In the genomic region with DNA sequence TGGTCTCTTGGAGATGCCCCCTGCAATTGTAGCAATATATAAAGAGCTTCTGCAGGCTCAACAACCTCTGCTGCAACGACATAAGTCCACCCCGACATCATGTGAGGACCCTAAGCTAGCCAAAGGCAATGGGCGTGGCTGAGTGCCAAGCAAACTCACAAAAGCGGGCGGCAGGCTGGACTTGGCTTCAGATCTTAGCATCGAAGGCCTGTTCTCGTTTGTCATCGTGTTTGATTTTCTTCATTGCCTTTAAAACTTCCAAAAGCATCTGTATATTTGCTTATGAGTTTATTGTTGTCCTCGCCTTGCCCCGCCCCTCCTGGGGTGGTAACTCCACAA, we compare ENCODE assay signal across 17 mouse cellular contexts. TPM values are rescaled to one million over a fixed set of nuclear protein-coding genes. Genes with fewer than 3 reads are reported as not detected.
DNase-seq lines count a peak whose midpoint lies in the region; ATAC-seq and TF ChIP-seq lines count a peak whose summit lies in the region.
"Had no signal": no experiment of that assay in that cellular context is flagged by ENCODE, and none has a peak within 500 bp of the region (broad histone marks: within the 10 kb centered on the region; RNA-seq: fewer than 3 reads in every experiment).

No protein-coding gene starts in this region.

- 72% methylated on average over 10 of the region's 10 CpGs for WGBS in forebrain, embryonic 14.5 days
- WGBS in forebrain, embryonic 12.5 days = 84% methylated on average over 10 of the region's 10 CpGs
- WGBS in hindbrain, postnatal 0 days = 64% methylated on average over 10 of the region's 10 CpGs
- 84% methylated on average over 10 of the region's 10 CpGs for WGBS in hindbrain, embryonic 11.5 days
- 88% methylated on average over 10 of the region's 10 CpGs for WGBS in midbrain, embryonic 11.5 days
- 82% methylated on average over 10 of the region's 10 CpGs for WGBS in midbrain, embryonic 16.5 days

- no peak overlapping the region for H3K9ac ChIP-seq in forebrain, embryonic 14.5 days (ENCODE audit: low read length)
- no peak overlapping the region for H3K9ac ChIP-seq in forebrain, embryonic 12.5 days
- no peak overlapping the region for H3K9ac ChIP-seq in hindbrain, postnatal 0 days (replicated peaks; ENCODE audit: low read length)
- H3K9ac ChIP-seq in hindbrain, embryonic 11.5 days (ENCODE audit: low read depth, low read length) = no peak overlapping the region
- H3K9ac ChIP-seq in midbrain, embryonic 11.5 days (ENCODE audit: low read length) = no peak overlapping the region
- no peak overlapping the region for H3K9ac ChIP-seq in midbrain, embryonic 16.5 days (ENCODE audit: low read depth, low read length)
- H3K9ac ChIP-seq: embryonic facial prominence, embryonic 12.5 days; forebrain, embryonic 13.5 days; heart, embryonic 15.5 days; hindbrain, embryonic 15.5 days had no signal

- no peaks in the 10 kb centered on the region for H3K36me3 ChIP-seq in forebrain, embryonic 14.5 days (ENCODE audit: control insufficient read depth, insufficient read depth, low read length)
- no peaks in the 10 kb centered on the region for H3K36me3 ChIP-seq in forebrain, embryonic 12.5 days (replicated peaks)
- H3K36me3 ChIP-seq in hindbrain, postnatal 0 days (ENCODE audit: insufficient read depth, low read length) = no peaks in the 10 kb centered on the region
- no peaks in the 10 kb centered on the region for H3K36me3 ChIP-seq in hindbrain, embryonic 11.5 days (ENCODE audit: control insufficient read depth, insufficient read depth, low read length)
- H3K36me3 ChIP-seq in midbrain, embryonic 11.5 days (ENCODE audit: control insufficient read depth, insufficient read depth, low read length) = no peaks in the 10 kb centered on the region
- no peaks in the 10 kb centered on the region for H3K36me3 ChIP-seq in midbrain, embryonic 16.5 days (ENCODE audit: control insufficient read depth, insufficient read depth, low read length)
- H3K36me3 ChIP-seq: embryonic facial prominence, embryonic 12.5 days; heart, embryonic 10.5 days; heart, embryonic 15.5 days; hindbrain, embryonic 15.5 days had no signal

- no peak for TF ChIP-seq POLR2A in brain, embryonic 14.5 days (IDR thresholded peaks at IDR 0.05; ENCODE audit: borderline replicate concordance, extremely low read depth, insufficient read depth, insufficient read length, poor library complexity, severe bottlenecking)

- ATAC-seq in forebrain, embryonic 14.5 days = no peak
- ATAC-seq in forebrain, embryonic 12.5 days (ENCODE audit: low FRiP score) = no peak
- ATAC-seq in hindbrain, postnatal 0 days = 0 out of 2 replicates have a peak, but pooled peaks have one; percentile 24
- ATAC-seq in hindbrain, embryonic 11.5 days (ENCODE audit: low FRiP score) = no peak
- ATAC-seq in midbrain, embryonic 11.5 days (ENCODE audit: low FRiP score) = no peak
- ATAC-seq in midbrain, embryonic 16.5 days = no peak
- ATAC-seq: forebrain, embryonic 13.5 days had no signal

- no peak overlapping the region for H3K27ac ChIP-seq in forebrain, embryonic 14.5 days (ENCODE audit: low read depth, low read length)
- no peak overlapping the region for H3K27ac ChIP-seq in forebrain, embryonic 12.5 days
- H3K27ac ChIP-seq in hindbrain, postnatal 0 days = peak overlapping the region; percentile 48; the same call in 1 of the 2 replicates
- H3K27ac ChIP-seq in hindbrain, embryonic 11.5 days (ENCODE audit: low read depth, low read length) = no peak overlapping the region
- H3K27ac ChIP-seq in midbrain, embryonic 11.5 days (ENCODE audit: low read depth, low read length) = no peak overlapping the region
- H3K27ac ChIP-seq in midbrain, embryonic 16.5 days (ENCODE audit: low read length) = no peak overlapping the region
- H3K27ac ChIP-seq: embryonic facial prominence, embryonic 12.5 days; forebrain, embryonic 13.5 days; heart, embryonic 10.5 days; heart, embryonic 15.5 days; hindbrain, embryonic 15.5 days had no signal

- no peak overlapping the region for H3K4me2 ChIP-seq in forebrain, embryonic 14.5 days (ENCODE audit: low read length)
- H3K4me2 ChIP-seq in forebrain, embryonic 12.5 days = no peak overlapping the region
- H3K4me2 ChIP-seq in hindbrain, postnatal 0 days (ENCODE audit: low read depth, low read length) = no peak overlapping the region
- H3K4me2 ChIP-seq in hindbrain, embryonic 11.5 days (replicated peaks; ENCODE audit: low read depth, low read length) = no peak overlapping the region
- no peak overlapping the region for H3K4me2 ChIP-seq in midbrain, embryonic 11.5 days
- H3K4me2 ChIP-seq in midbrain, embryonic 16.5 days (ENCODE audit: low read length) = no peak overlapping the region
- H3K4me2 ChIP-seq: embryonic facial prominence, embryonic 12.5 days; forebrain, embryonic 13.5 days; heart, embryonic 15.5 days; hindbrain, embryonic 15.5 days had no signal

- H3K9me3 ChIP-seq in forebrain, embryonic 14.5 days (replicated peaks; ENCODE audit: control insufficient read depth, low read length) = no peaks in the 10 kb centered on the region
- no peaks in the 10 kb centered on the region for H3K9me3 ChIP-seq in forebrain, embryonic 12.5 days
- H3K9me3 ChIP-seq in hindbrain, postnatal 0 days (ENCODE audit: low read length) = no peaks in the 10 kb centered on the region
- H3K9me3 ChIP-seq in hindbrain, embryonic 11.5 days (ENCODE audit: control insufficient read depth, low read length) = no peaks in the 10 kb centered on the region
- no peaks in the 10 kb centered on the region for H3K9me3 ChIP-seq in midbrain, embryonic 11.5 days (ENCODE audit: control insufficient read depth, low read length)
- no peaks in the 10 kb centered on the region for H3K9me3 ChIP-seq in midbrain, embryonic 16.5 days (replicated peaks; ENCODE audit: control insufficient read depth, low read length, poor library complexity, severe bottlenecking)
- H3K9me3 ChIP-seq: embryonic facial prominence, embryonic 12.5 days; forebrain, embryonic 13.5 days; heart, embryonic 10.5 days; heart, embryonic 15.5 days; hindbrain, embryonic 15.5 days had no signal

- H3K4me3 ChIP-seq in forebrain, embryonic 14.5 days (ENCODE audit: low read depth, low read length) = no peak overlapping the region
- no peak overlapping the region for H3K4me3 ChIP-seq in forebrain, embryonic 12.5 days (replicated peaks)
- no peak overlapping the region for H3K4me3 ChIP-seq in hindbrain, postnatal 0 days (ENCODE audit: low read length)
- no peak overlapping the region for H3K4me3 ChIP-seq in hindbrain, embryonic 11.5 days (ENCODE audit: low read depth, low read length)
- no peak overlapping the region for H3K4me3 ChIP-seq in midbrain, embryonic 11.5 days (ENCODE audit: low read depth, low read length)
- H3K4me3 ChIP-seq in midbrain, embryonic 16.5 days (ENCODE audit: low read depth, low read length) = no peak overlapping the region
- H3K4me3 ChIP-seq: embryonic facial prominence, embryonic 12.5 days; forebrain, embryonic 13.5 days; heart, embryonic 10.5 days; heart, embryonic 15.5 days; hindbrain, embryonic 15.5 days had no signal

- no peak for TF ChIP-seq CTCF in hindbrain, postnatal 0 days (IDR thresholded peaks at IDR 0.05; ENCODE audit: low read depth)
- TF ChIP-seq CTCF in brain, embryonic 14.5 days (IDR thresholded peaks at IDR 0.05; ENCODE audit: borderline replicate concordance, extremely low read depth, insufficient read depth, insufficient read length) = no peak

- no peaks in the 10 kb centered on the region for H3K27me3 ChIP-seq in forebrain, embryonic 14.5 days (replicated peaks; ENCODE audit: control insufficient read depth, insufficient read depth, low read length)
- H3K27me3 ChIP-seq in forebrain, embryonic 12.5 days = no peaks in the 10 kb centered on the region
- H3K27me3 ChIP-seq in hindbrain, postnatal 0 days (ENCODE audit: insufficient read depth, low read length) = no peaks in the 10 kb centered on the region
- H3K27me3 ChIP-seq in hindbrain, embryonic 11.5 days (ENCODE audit: control insufficient read depth, insufficient read depth, low read length) = no peaks in the 10 kb centered on the region
- H3K27me3 ChIP-seq in midbrain, embryonic 11.5 days (ENCODE audit: control insufficient read depth, insufficient read depth, low read length) = no peaks in the 10 kb centered on the region
- no peaks in the 10 kb centered on the region for H3K27me3 ChIP-seq in midbrain, embryonic 16.5 days (ENCODE audit: control insufficient read depth, insufficient read depth, low read depth, low read length)
- H3K27me3 ChIP-seq: embryonic facial prominence, embryonic 12.5 days; forebrain, embryonic 13.5 days; heart, embryonic 15.5 days; hindbrain, embryonic 15.5 days had no signal

- peak; percentile 12 for DNase-seq in forebrain, embryonic 14.5 days (ENCODE audit: low spot score)
- peak; percentile 53 for DNase-seq in hindbrain, postnatal 0 days (ENCODE audit: low spot score)
- no peak for DNase-seq in hindbrain, embryonic 11.5 days (ENCODE audit: low spot score)
- DNase-seq in midbrain, embryonic 11.5 days (ENCODE audit: low spot score, missing footprints) = peak; percentile 12
- DNase-seq in brain, embryonic 14.5 days (ENCODE audit: low read depth) = peak; percentile 29
- no peak for DNase-seq in embryo, embryonic 10 days (ENCODE audit: low spot score)
- DNase-seq: adrenal gland, adult 2 months; adrenal gland, postnatal 25 days; gastrocnemius, postnatal 36 days; kidney, adult 11 months had no signal

- H3K4me1 ChIP-seq in forebrain, embryonic 14.5 days (ENCODE audit: control insufficient read depth, insufficient read depth, low read length) = no peaks in the 10 kb centered on the region
- H3K4me1 ChIP-seq in forebrain, embryonic 12.5 days = no peaks in the 10 kb centered on the region
- H3K4me1 ChIP-seq in hindbrain, postnatal 0 days (ENCODE audit: insufficient read depth, low read length) = no peaks in the 10 kb centered on the region
- no peaks in the 10 kb centered on the region for H3K4me1 ChIP-seq in hindbrain, embryonic 11.5 days (replicated peaks; ENCODE audit: control insufficient read depth, insufficient read depth, low read length)
- H3K4me1 ChIP-seq in midbrain, embryonic 11.5 days (ENCODE audit: control insufficient read depth, insufficient read depth, low read length) = no peaks in the 10 kb centered on the region
- H3K4me1 ChIP-seq in midbrain, embryonic 16.5 days (ENCODE audit: control insufficient read depth, insufficient read depth, low read length) = peaks cover 2% of the 10 kb centered on the region; the same call in 1 of the 2 replicates
- H3K4me1 ChIP-seq: forebrain, embryonic 13.5 days; hindbrain, embryonic 15.5 days had no signal

RNA-seq across cellular contexts. Expression of gene Ttpal, which starts 18.1 kb away (rescaled TPM):
- 44.8 and 46.7 TPM in 2 replicates for polyA plus RNA-seq in forebrain, embryonic 14.5 days (2014; fragmentation: Nextera tagmentation; extraction: Ambion mirVana)
- polyA plus RNA-seq in forebrain, embryonic 12.5 days (2016; fragmentation: Nextera tagmentation; extraction: Ambion mirVana) = 49.4 and 49.8 TPM in 2 replicates
- total RNA-seq in hindbrain, postnatal 0 days (2014; rRNA removed) = 54.6 and 59.7 TPM in 2 replicates
- polyA plus RNA-seq in hindbrain, postnatal 0 days (2015; fragmentation: Nextera tagmentation; extraction: Ambion mirVana) = 27.9 and 28.0 TPM in 2 replicates
- polyA plus RNA-seq in hindbrain, embryonic 11.5 days (2014; fragmentation: Nextera tagmentation; extraction: Ambion mirVana) = 40.2 and 42.2 TPM in 2 replicates
- 39.9 and 44.5 TPM in 2 replicates for polyA plus RNA-seq in midbrain, embryonic 11.5 days (2014; fragmentation: Nextera tagmentation; extraction: Ambion mirVana)
- polyA plus RNA-seq in midbrain, embryonic 16.5 days (2015; fragmentation: Nextera tagmentation; extraction: Ambion mirVana) = 43.7 and 48.7 TPM in 2 replicates
- polyA plus RNA-seq in brain, embryonic 14.5 days (2012; rRNA removed) = 32.5 and 35.8 TPM in 2 replicates

Comparison
In these comparisons a context has a peak if more than half of its experiments do, and no peak if none do; other contexts are left out.
1. DNase-seq: peak in forebrain, embryonic 14.5 days (single experiment), hindbrain, postnatal 0 days (single experiment), midbrain, embryonic 11.5 days (single experiment) and brain, embryonic 14.5 days (single experiment); none in hindbrain, embryonic 11.5 days (single experiment) and embryo, embryonic 10 days (single experiment).